22 mouse cellular contexts compared by ENCODE assay signal in the genomic region with DNA sequence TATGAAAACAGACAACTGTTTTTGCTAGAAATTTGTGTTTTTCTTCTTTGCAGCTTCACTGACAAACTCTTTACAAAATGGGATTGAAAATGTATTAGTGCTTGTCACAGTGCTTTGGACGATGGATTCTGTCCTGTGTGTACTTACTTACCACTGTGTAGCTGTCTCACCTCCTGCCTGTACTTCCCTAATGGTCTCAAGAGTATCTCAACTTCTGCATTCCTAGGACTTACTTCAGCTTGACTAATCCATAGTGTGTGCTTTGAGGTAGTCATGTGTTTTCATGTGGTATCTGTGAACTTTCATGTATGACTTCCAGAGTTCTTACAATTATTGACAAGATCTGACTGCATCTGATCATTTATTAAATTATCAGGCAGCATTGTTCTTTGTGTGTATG. TPM values are rescaled to one million over a fixed set of nuclear protein-coding genes. Genes with fewer than 3 reads are reported as not detected.
DNase-seq lines count a peak whose midpoint lies in the region; ATAC-seq and TF ChIP-seq lines count a peak whose summit lies in the region.
"Had no signal": no experiment of that assay in that cellular context is flagged by ENCODE, and none has a peak within 500 bp of the region (broad histone marks: within the 10 kb centered on the region; RNA-seq: fewer than 3 reads in every experiment).

No protein-coding gene starts in this region.

- no peaks in the 10 kb centered on the region for H3K27me3 ChIP-seq in lung, postnatal 0 days (replicated peaks; ENCODE audit: insufficient read depth, low read length)
- no peaks in the 10 kb centered on the region for H3K27me3 ChIP-seq in hindbrain, embryonic 11.5 days (ENCODE audit: control insufficient read depth, insufficient read depth, low read length)
- H3K27me3 ChIP-seq: embryonic facial prominence, embryonic 13.5 days; forebrain, embryonic 12.5 days had no signal

- peak; percentile 33 for DNase-seq in lung, postnatal 0 days (ENCODE audit: low spot score)
- DNase-seq in lung, adult 2 months: no peak
- DNase-seq in kidney, postnatal 4 days: no peak
- DNase-seq in left cerebral cortex, adult 18-20 months (ENCODE audit: low spot score in 2 of 2): no peak
- no peak for DNase-seq in hindbrain, embryonic 11.5 days (ENCODE audit: low spot score)
- DNase-seq: adrenal gland, postnatal 36 days; B cell, adult 2 months; cerebellum, adult 18-20 months; cerebellum, postnatal 14 days; embryo, embryonic 11 days; kidney, postnatal 36 days had no signal

- no peak for TF ChIP-seq CTCF in lung, postnatal 0 days (IDR thresholded peaks at IDR 0.05)
- no peak for TF ChIP-seq CTCF in lung, adult 2 months (IDR thresholded peaks at IDR 0.05; ENCODE audit: insufficient read depth, low read length)
- TF ChIP-seq CTCF in bone marrow macrophage, adult 2 months (IDR thresholded peaks at IDR 0.05; ENCODE audit: low read depth, low read length): no peak

- no peak for ATAC-seq in lung, postnatal 0 days
- ATAC-seq in megakaryocyte, adult 5-6 weeks (ENCODE audit: poor library complexity, severe bottlenecking): peak; percentile 98
- ATAC-seq in hindbrain, embryonic 11.5 days (ENCODE audit: low FRiP score): no peak
- ATAC-seq: hindbrain, postnatal 0 days; intestine, postnatal 0 days had no signal

- no peaks in the 10 kb centered on the region for H3K4me1 ChIP-seq in lung, postnatal 0 days (ENCODE audit: insufficient read depth, low read depth, low read length)
- H3K4me1 ChIP-seq in lung, adult 2 months (ENCODE audit: control insufficient read depth, insufficient read depth, low read length): peaks cover 5% of the 10 kb centered on the region; the same call in 1 of the 2 replicates
- peaks cover 21% of the 10 kb centered on the region for H3K4me1 ChIP-seq in bone marrow macrophage, adult 2 months (ENCODE audit: control insufficient read depth, insufficient read depth, low read length)
- no peaks in the 10 kb centered on the region for H3K4me1 ChIP-seq in hindbrain, embryonic 11.5 days (replicated peaks; ENCODE audit: control insufficient read depth, insufficient read depth, low read length)
- H3K4me1 ChIP-seq: embryonic facial prominence, embryonic 13.5 days; forebrain, embryonic 12.5 days; heart, embryonic 10.5 days; hindbrain, embryonic 10.5 days; midbrain, embryonic 10.5 days had no signal

- H3K9ac ChIP-seq in lung, postnatal 0 days (replicated peaks; ENCODE audit: low read depth): no peak overlapping the region
- H3K9ac ChIP-seq in hindbrain, embryonic 11.5 days (ENCODE audit: low read depth, low read length): no peak overlapping the region
- H3K9ac ChIP-seq: embryonic facial prominence, embryonic 13.5 days; forebrain, embryonic 12.5 days had no signal

- TF ChIP-seq EP300 in lung, postnatal 0 days (IDR thresholded peaks at IDR 0.05): no peak

- H3K27ac ChIP-seq in lung, postnatal 0 days (ENCODE audit: low read length): no peak overlapping the region
- peak overlapping the region; percentile 66 for H3K27ac ChIP-seq in bone marrow macrophage, adult 2 months (ENCODE audit: insufficient read depth, low read depth, low read length)
- H3K27ac ChIP-seq in hindbrain, embryonic 11.5 days (ENCODE audit: low read depth, low read length): no peak overlapping the region
- H3K27ac ChIP-seq: embryonic facial prominence, embryonic 13.5 days; forebrain, embryonic 12.5 days; heart, embryonic 10.5 days; hindbrain, embryonic 10.5 days; hindbrain, postnatal 0 days; left cerebral cortex, adult 2 months; midbrain, embryonic 10.5 days had no signal

- no peak overlapping the region for H3K4me2 ChIP-seq in lung, postnatal 0 days (replicated peaks; ENCODE audit: low read depth, low read length)
- H3K4me2 ChIP-seq in hindbrain, embryonic 11.5 days (replicated peaks; ENCODE audit: low read depth, low read length): no peak overlapping the region
- H3K4me2 ChIP-seq: embryonic facial prominence, embryonic 13.5 days; forebrain, embryonic 12.5 days had no signal

- no peak overlapping the region for H3K4me3 ChIP-seq in lung, postnatal 0 days (ENCODE audit: low read depth, low read length)
- no peak overlapping the region for H3K4me3 ChIP-seq in lung, adult 2 months (replicated peaks; ENCODE audit: extremely low read depth, low read depth, low read length)
- H3K4me3 ChIP-seq in bone marrow macrophage, adult 2 months (ENCODE audit: insufficient read depth, low read length): no peak overlapping the region
- no peak overlapping the region for H3K4me3 ChIP-seq in hindbrain, embryonic 11.5 days (ENCODE audit: low read depth, low read length)
- H3K4me3 ChIP-seq: embryonic facial prominence, embryonic 13.5 days; erythroblast, embryonic 14.5 days; forebrain, embryonic 12.5 days; heart, embryonic 10.5 days; hindbrain, embryonic 10.5 days; left cerebral cortex, adult 2 months; midbrain, embryonic 10.5 days had no signal

- no peak for TF ChIP-seq POLR2A in lung, adult 2 months (IDR thresholded peaks at IDR 0.05; ENCODE audit: borderline replicate concordance, extremely low read depth, low read depth, low read length)
- TF ChIP-seq POLR2A in bone marrow macrophage, adult 2 months (IDR thresholded peaks at IDR 0.05; ENCODE audit: borderline replicate concordance, low read depth, low read length): no peak

- no peaks in the 10 kb centered on the region for H3K9me3 ChIP-seq in lung, postnatal 0 days (ENCODE audit: low read length)
- H3K9me3 ChIP-seq in hindbrain, embryonic 11.5 days (ENCODE audit: control insufficient read depth, low read length): no peaks in the 10 kb centered on the region
- H3K9me3 ChIP-seq: embryonic facial prominence, embryonic 13.5 days; forebrain, embryonic 12.5 days; heart, embryonic 10.5 days; hindbrain, embryonic 10.5 days; midbrain, embryonic 10.5 days had no signal

- WGBS in lung, postnatal 0 days: 48% methylated on average over 1 of the region's 1 CpGs
- 60% methylated on average over 1 of the region's 1 CpGs for WGBS in lung, adult 2 months
- WGBS in hindbrain, embryonic 11.5 days: 100% methylated on average over 1 of the region's 1 CpGs

- H3K36me3 ChIP-seq in lung, postnatal 0 days (ENCODE audit: insufficient read depth, low read length): no peaks in the 10 kb centered on the region
- H3K36me3 ChIP-seq in hindbrain, embryonic 11.5 days (ENCODE audit: control insufficient read depth, insufficient read depth, low read length): no peaks in the 10 kb centered on the region
- H3K36me3 ChIP-seq: embryonic facial prominence, embryonic 13.5 days; forebrain, embryonic 12.5 days; hindbrain, embryonic 10.5 days had no signal

RNA-seq across cellular contexts. Expression of a gene that starts 35.2 kb away (rescaled TPM):
- 57.6 and 67.9 TPM in 2 replicates for polyA plus RNA-seq in lung, postnatal 0 days (2015; fragmentation: Nextera tagmentation; extraction: Ambion mirVana)
- 108 and 133 TPM in 2 replicates for polyA plus RNA-seq in lung, adult 2 months (2012; rRNA removed)
- 853 and 919 TPM in 2 replicates for polyA plus RNA-seq in bone marrow macrophage, adult 2 months (2012; ENCODE audit: insufficient read depth, insufficient read length, missing spikeins)
- total RNA-seq in megakaryocyte, adult 5-6 weeks (2015): 129 and 142 TPM in 2 replicates
- total RNA-seq in megakaryocyte, adult 5-6 weeks (2017): 128 and 135 TPM in 2 replicates
- 100 to 1,000 TPM; 690 to 719 TPM for total RNA-seq in left cerebral cortex, adult 18-20 months (2021)
- polyA plus RNA-seq in hindbrain, embryonic 11.5 days (2014; fragmentation: Nextera tagmentation; extraction: Ambion mirVana): 73.7 and 83.9 TPM in 2 replicates
